Mouse (Mus musculus) c-Kit-negative CD71-positive TER-119-positive erythroid progenitor cells, embryonic 14.5 days (primary cell): ENCODE results near the gene Kat8.
"Not testable (repeated sequence)": the region's sequence is repeated elsewhere in the genome, so short reads cannot be mapped to it uniquely, and the experiment has no call there.

Experiments
- DNase-seq: peaks from one replicate; pipeline ENCODE4 v3.0.0-alpha.2; 2013; ENCODE audit warnings: low read depth, low spot score

The Kat8 gene

GRCm38 (mm10) chr7:127912190-127912871 is at the start of gene Kat8:
Gene Kat8, plus strand, starts transcription at chr7:127912516.
- peak; percentile 86 for DNase-seq

GRCm38 (mm10) chr7:127866434-127866833 is 45.9 kb upstream of the Kat8 start:
- DNase-seq: no peak

- no peak for DNase-seq
Measured at GRCm38 (mm10) chr7:127867641-127868040, 44.7 kb upstream of the Kat8 start.

- DNase-seq: no peak
Measured at GRCm38 (mm10) chr7:127869149-127869810, 43.0 kb upstream of the Kat8 start.

GRCm38 (mm10) chr7:127870136-127870821 is 42.0 kb upstream of the Kat8 start:
- DNase-seq: no peak

GRCm38 (mm10) chr7:127874812-127875626 is 37.3 kb upstream of the Kat8 start:
- no peak for DNase-seq

GRCm38 (mm10) chr7:127875627-127876001 is 36.7 kb upstream of the Kat8 start:
- DNase-seq: peak; percentile 66

DNA sequence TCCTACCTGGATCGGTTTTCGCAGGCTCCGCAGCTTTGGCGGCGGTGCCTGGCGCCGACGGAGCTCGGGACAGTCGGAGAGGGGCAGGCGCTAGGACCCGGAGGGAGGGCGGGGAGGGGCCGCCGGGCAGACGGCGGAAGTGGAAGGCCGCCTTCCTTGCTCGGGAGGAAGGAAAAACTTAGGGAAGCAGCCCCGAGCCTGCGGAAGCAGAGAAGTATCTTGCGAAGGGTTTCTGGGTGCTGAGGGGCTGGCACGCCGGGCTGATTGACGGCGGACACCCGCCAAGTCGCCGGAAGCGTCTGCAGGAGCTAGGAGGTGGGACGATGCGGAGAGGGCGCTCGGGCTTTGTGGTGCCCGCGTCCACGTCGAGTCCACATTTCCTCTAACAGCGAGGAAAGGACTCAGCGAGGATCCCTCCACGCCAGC is 36.3 kb upstream of the Kat8 start, which contains the start of gene Zfp646:
Gene Zfp646 (plus strand): TSS at position 181 of the 426 bp plus-strand sequence.
- peak; percentile 75 for DNase-seq

- peak; percentile 84 for DNase-seq
Measured at GRCm38 (mm10) chr7:127876467-127877348, 35.6 kb upstream of the Kat8 start, which contains the start of gene Zfp668. Gene Zfp668, minus strand, starts transcription at chr7:127876828.

- DNase-seq: no peak
Measured at GRCm38 (mm10) chr7:127879301-127879700, 33.0 kb upstream of the Kat8 start.

DNA sequence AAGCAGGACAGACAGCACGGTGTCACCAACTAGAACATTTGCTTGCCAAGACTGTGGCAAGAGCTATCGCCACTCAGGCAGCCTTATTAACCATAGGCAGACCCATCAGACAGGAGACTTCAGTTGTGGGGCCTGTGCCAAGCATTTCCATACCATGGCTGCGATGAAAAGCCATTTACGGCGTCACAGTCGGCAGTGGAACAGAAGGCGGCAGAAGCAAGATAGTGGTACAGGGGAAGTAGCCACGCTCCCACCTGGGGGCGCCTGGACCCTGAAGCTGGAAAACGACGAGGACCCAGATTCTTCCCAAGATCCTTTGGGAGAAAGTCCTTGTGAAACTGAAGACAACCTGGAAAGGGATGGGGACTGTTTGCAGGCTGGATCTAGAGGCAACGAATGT is 31.9 kb upstream of the Kat8 start:
- DNase-seq: no peak

GRCm38 (mm10) chr7:127885951-127886350 is 26.4 kb upstream of the Kat8 start:
- DNase-seq: no peak

GRCm38 (mm10) chr7:127886551-127886950 is 25.8 kb upstream of the Kat8 start:
- DNase-seq: no peak

DNA sequence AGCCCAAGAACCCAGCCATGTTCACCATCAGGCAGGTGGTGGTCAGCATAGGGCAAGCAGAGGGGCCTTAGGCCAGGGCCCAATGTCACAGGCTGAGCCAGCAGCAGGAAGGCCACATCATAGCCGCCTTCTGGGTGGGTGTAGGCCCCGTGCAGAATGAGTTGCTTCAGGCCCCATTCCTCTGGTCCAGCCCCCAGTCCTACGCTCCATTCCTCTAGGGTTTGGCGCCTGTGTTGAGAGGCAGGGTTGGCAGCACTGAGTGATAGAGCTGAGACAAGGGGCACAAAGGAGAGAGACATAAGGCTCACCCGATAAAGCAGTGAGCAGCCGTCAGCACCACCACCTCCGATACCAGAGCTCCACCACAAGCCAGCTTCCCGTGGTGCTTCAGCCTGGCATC is 25.1 kb upstream of the Kat8 start:
- DNase-seq: no peak

DNA sequence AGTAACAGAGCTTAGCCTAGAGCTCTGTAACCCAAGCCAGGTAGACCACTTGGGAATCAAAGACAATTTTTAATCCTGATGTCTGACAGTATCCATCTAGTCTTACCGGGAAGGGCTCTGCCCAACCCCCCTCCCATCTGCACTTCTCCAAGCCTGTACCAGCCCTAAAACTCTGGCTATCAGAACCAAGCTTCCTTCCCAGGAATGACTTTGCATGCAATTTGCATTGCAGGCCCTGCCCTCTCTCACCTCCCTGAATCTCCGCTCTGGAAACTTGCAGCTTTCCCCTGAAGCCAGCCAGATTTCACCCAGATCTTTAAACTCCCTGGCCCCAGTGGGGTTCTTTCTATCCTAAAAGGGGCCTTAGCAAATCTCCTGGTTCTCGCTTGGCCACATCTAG is 24.5 kb upstream of the Kat8 start:
- no peak for DNase-seq

DNA sequence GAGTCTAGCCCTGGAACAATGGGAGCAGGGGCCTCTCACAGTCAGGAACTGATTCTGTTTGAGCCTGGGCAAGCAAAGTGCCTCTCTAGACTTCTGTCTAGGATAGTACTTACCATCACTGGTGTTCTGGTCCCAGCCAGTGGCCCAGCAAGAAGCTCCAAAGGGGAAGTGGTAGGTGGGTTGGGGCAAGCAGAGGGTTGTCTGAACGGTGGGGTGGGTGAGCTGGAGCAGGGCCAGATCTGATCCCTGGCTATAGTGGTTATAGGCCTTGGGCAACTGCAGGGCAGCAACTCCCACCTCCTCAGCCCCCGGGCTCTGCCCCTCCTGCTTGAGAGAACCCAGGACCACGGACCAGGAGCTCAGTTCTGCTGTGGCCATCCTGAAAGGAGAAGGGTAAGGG is 23.5 kb upstream of the Kat8 start:
- no peak for DNase-seq

- no peak for DNase-seq
Measured at GRCm38 (mm10) chr7:127890798-127891197, 21.5 kb upstream of the Kat8 start, which contains the start of gene Prss53. Gene Prss53, minus strand, starts transcription at chr7:127890970.

DNA sequence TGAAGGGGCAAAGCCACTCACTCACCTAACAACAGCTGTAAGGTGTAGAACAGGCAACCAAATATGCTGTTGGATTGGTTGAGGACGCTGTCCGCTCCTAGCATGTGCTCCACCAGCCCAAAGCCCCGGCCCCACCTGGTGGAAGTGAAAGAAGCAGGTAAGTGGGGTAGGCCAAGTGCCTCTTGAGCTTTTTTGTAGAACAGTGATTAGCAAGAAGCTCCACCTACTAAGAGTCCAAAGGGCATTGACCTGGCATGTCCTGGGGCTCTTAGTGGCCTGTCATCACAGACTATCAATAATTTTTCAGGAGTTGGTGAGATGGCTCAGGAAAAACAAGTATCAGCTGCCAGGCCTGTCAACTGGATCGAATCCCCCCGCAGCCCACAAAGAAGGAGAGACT is 17.8 kb upstream of the Kat8 start:
- DNase-seq: no peak

GRCm38 (mm10) chr7:127895442-127895841 is 16.9 kb upstream of the Kat8 start, which contains the start of the genes Gm21974 and Vkorc1:
Gene Gm21974, minus strand, starts transcription at chr7:127895454.
Gene Vkorc1, minus strand, starts transcription at chr7:127895617.
- peak; percentile 85 for DNase-seq

DNA sequence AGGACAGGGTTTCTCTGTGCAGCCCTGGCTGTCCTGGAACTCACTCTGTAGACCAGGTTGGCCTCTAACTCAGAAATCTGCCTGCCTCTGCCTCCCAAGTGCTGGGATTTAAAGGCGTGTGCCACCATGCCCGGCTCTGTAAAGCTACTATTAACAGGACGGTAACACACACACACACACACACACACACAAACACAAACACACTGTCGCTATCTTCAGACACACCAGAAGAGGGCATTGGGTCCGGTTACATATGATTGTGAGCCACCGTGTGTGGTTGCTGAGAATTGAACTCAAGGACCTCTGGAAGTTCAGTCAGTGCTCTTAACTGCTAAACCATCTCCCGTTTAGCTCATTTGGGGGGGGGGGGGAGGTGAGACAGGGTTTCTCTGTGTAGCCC is 16.4 kb upstream of the Kat8 start:
- DNase-seq: not testable (repeated sequence)
